Mouse (Mus musculus): ENCODE results near the gene Gm17571.

Gm17571 gene

GRCm38 (mm10) chr9:13446703-13447285 is at the start of gene Gm17571:
Gene Gm17571 (minus strand): TSS chr9:13446753.
- in situ Hi-C loops (cut with MboI, MseI) = loop anchor here (10.0 to 25.0 kb wide), 2 partner anchors 1466 to 1828 kb away; partner anchors contain the start of genes Izumo1r and Med17

- in situ Hi-C loops (cut with MboI, MseI) = no loop called here
Observed at GRCm38 (mm10) chr9:13495530-13495929, 49.0 kb upstream of the Gm17571 start.

GRCm38 (mm10) chr9:13493746-13494145 is 47.2 kb upstream of the Gm17571 start:
- in situ Hi-C loops (cut with MboI, MseI) = no loop called here

GRCm38 (mm10) chr9:13492807-13493206 is 46.3 kb upstream of the Gm17571 start:
- in situ Hi-C loops (cut with MboI, MseI) = no loop called here

GRCm38 (mm10) chr9:13491854-13492620 is 45.5 kb upstream of the Gm17571 start:
- in situ Hi-C loops (cut with MboI, MseI) = no loop called here

- in situ Hi-C loops (cut with MboI, MseI) = no loop called here
Observed at GRCm38 (mm10) chr9:13491107-13491506, 44.6 kb upstream of the Gm17571 start.

GRCm38 (mm10) chr9:13485914-13486313 is 39.4 kb upstream of the Gm17571 start:
- in situ Hi-C loops (cut with MboI, MseI) = no loop called here

GRCm38 (mm10) chr9:13484267-13485240 is 38.0 kb upstream of the Gm17571 start:
- in situ Hi-C loops (cut with MboI, MseI) = no loop called here

- in situ Hi-C loops (cut with MboI, MseI) = no loop called here
Observed at GRCm38 (mm10) chr9:13483199-13484068, 36.9 kb upstream of the Gm17571 start.

GRCm38 (mm10) chr9:13479275-13479674 is 32.7 kb upstream of the Gm17571 start:
- in situ Hi-C loops (cut with MboI, MseI) = no loop called here

GRCm38 (mm10) chr9:13474951-13475350 is 28.4 kb upstream of the Gm17571 start:
- in situ Hi-C loops (cut with MboI, MseI) = loop anchor here (25.0 kb wide), 1 partner anchor 938 kb away; no protein-coding TSS in a partner anchor

GRCm38 (mm10) chr9:13470013-13470412 is 23.5 kb upstream of the Gm17571 start:
- in situ Hi-C loops (cut with MboI, MseI) = loop anchor here (25.0 kb wide), 1 partner anchor 933 kb away; no protein-coding TSS in a partner anchor

GRCm38 (mm10) chr9:13468778-13469177 is 22.2 kb upstream of the Gm17571 start:
- in situ Hi-C loops (cut with MboI, MseI) = loop anchor here (25.0 kb wide), 1 partner anchor 931 kb away; no protein-coding TSS in a partner anchor

- in situ Hi-C loops (cut with MboI, MseI) = loop anchor here (25.0 kb wide), 1 partner anchor 930 kb away; no protein-coding TSS in a partner anchor
Observed at GRCm38 (mm10) chr9:13467745-13468144, 21.2 kb upstream of the Gm17571 start.

GRCm38 (mm10) chr9:13466816-13467215 is 20.3 kb upstream of the Gm17571 start:
- in situ Hi-C loops (cut with MboI, MseI) = loop anchor here (25.0 kb wide), 1 partner anchor 930 kb away; no protein-coding TSS in a partner anchor

- in situ Hi-C loops (cut with MboI, MseI) = loop anchor here (25.0 kb wide), 1 partner anchor 929 kb away; no protein-coding TSS in a partner anchor
Observed at GRCm38 (mm10) chr9:13466351-13466750, 19.8 kb upstream of the Gm17571 start.

- in situ Hi-C loops (cut with MboI, MseI) = loop anchor here (25.0 kb wide), 1 partner anchor 928 kb away; no protein-coding TSS in a partner anchor
Observed at GRCm38 (mm10) chr9:13465358-13466020, 18.9 kb upstream of the Gm17571 start.

GRCm38 (mm10) chr9:13460926-13461325 is 14.4 kb upstream of the Gm17571 start:
- in situ Hi-C loops (cut with MboI, MseI) = loop anchor here (25.0 kb wide), 1 partner anchor 924 kb away; no protein-coding TSS in a partner anchor

- in situ Hi-C loops (cut with MboI, MseI) = loop anchor here (25.0 kb wide), 1 partner anchor 923 kb away; no protein-coding TSS in a partner anchor
Observed at GRCm38 (mm10) chr9:13460012-13460411, 13.5 kb upstream of the Gm17571 start.

- in situ Hi-C loops (cut with MboI, MseI) = loop anchor here (25.0 kb wide), 1 partner anchor 922 kb away; no protein-coding TSS in a partner anchor
Observed at GRCm38 (mm10) chr9:13459371-13459770, 12.8 kb upstream of the Gm17571 start.
